Mouse (Mus musculus): ENCODE data around the gene Cdh1. TPM values are rescaled to one million over a fixed set of nuclear protein-coding genes. Genes with fewer than 3 reads are reported as not detected.

Gene Cdh1
- polyA plus RNA-seq, 1 experiment from 2014 or later, result 3.9 TPM

- Histone ChIP-seq H3K27me3 (no peaks in the 10 kb centered on the region), H3K36me3 (no peaks in the 10 kb centered on the region), H3K4me2 (no peak overlapping the region), H3K9ac (no peak overlapping the region), H3K9me3 (no peaks in the 10 kb centered on the region), H3K4me1 (replicated peaks) (0 out of 2 replicates have a peak, but pooled peaks cover 2% of the 10 kb centered on the region), H3K4me3 (no peak overlapping the region), H3K27ac (replicated peaks) (no peak overlapping the region)
- 42% methylated on average over 6 of the region's 6 CpGs for WGBS
- ATAC-seq (ENCODE audit: low FRiP score, low read depth), result no peak
Measured at GRCm38 (mm10) chr8:106617196-106617595, 14.0 kb downstream of the Cdh1 start.

- 0 out of 2 replicates have a peak, but pooled peaks cover 2% of the 10 kb centered on the region for H3K4me1 ChIP-seq (replicated peaks)
Measured at GRCm38 (mm10) chr8:106617865-106618264, 14.7 kb downstream of the Cdh1 start.

GRCm38 (mm10) chr8:106618324-106618723 lies 15.2 kb downstream of the Cdh1 start:
- 59% methylated on average over 6 of the region's 6 CpGs for WGBS
- Histone ChIP-seq H3K36me3 (no peaks in the 10 kb centered on the region), H3K27me3 (no peaks in the 10 kb centered on the region), H3K4me3 (no peak overlapping the region), H3K9ac (no peak overlapping the region), H3K27ac (replicated peaks) (no peak overlapping the region), H3K4me2 (no peak overlapping the region), H3K9me3 (no peaks in the 10 kb centered on the region), H3K4me1 (replicated peaks) (0 out of 2 replicates have a peak, but pooled peaks cover 2% of the 10 kb centered on the region)
- no peak for ATAC-seq (ENCODE audit: low FRiP score, low read depth)

More at GRCm38 (mm10) chr8:106617865-106618264, 14.7 kb downstream of the Cdh1 start:
- Histone ChIP-seq H3K4me2 (no peak overlapping the region), H3K27ac (replicated peaks) (no peak overlapping the region), H3K9ac (no peak overlapping the region), H3K27me3 (no peaks in the 10 kb centered on the region), H3K9me3 (no peaks in the 10 kb centered on the region), H3K36me3 (no peaks in the 10 kb centered on the region), H3K4me3 (no peak overlapping the region)
- no peak for ATAC-seq (ENCODE audit: low FRiP score, low read depth)
- 80% methylated on average over 6 of the region's 6 CpGs for WGBS

GRCm38 (mm10) chr8:106619549-106620245 lies 16.5 kb downstream of the Cdh1 start:
- ATAC-seq (ENCODE audit: low FRiP score, low read depth), result no peak; the same call in 1 of the 2 replicates
- Histone ChIP-seq H3K36me3 (no peaks in the 10 kb centered on the region), H3K27ac (replicated peaks) (no peak overlapping the region)

GRCm38 (mm10) chr8:106620488-106620887 lies 17.3 kb downstream of the Cdh1 start:
- H3K27me3 ChIP-seq, result no peaks in the 10 kb centered on the region
- no peaks in the 10 kb centered on the region for H3K9me3 ChIP-seq
- no peaks in the 10 kb centered on the region for H3K36me3 ChIP-seq
- no peak overlapping the region for H3K4me2 ChIP-seq
- no peak for ATAC-seq (ENCODE audit: low FRiP score, low read depth)
- 0 out of 2 replicates have a peak, but pooled peaks cover 2% of the 10 kb centered on the region for H3K4me1 ChIP-seq (replicated peaks)
- no peak overlapping the region for H3K4me3 ChIP-seq
- 74% methylated on average over 2 of the region's 2 CpGs for WGBS
- H3K27ac ChIP-seq (replicated peaks), result no peak overlapping the region
- no peak overlapping the region for H3K9ac ChIP-seq

More at GRCm38 (mm10) chr8:106619549-106620245, 16.5 kb downstream of the Cdh1 start:
- H3K4me3 ChIP-seq, result no peak overlapping the region
- H3K9me3 ChIP-seq, result no peaks in the 10 kb centered on the region
- 0 out of 2 replicates have a peak, but pooled peaks cover 2% of the 10 kb centered on the region for H3K4me1 ChIP-seq (replicated peaks)
- H3K9ac ChIP-seq, result no peak overlapping the region
- no peak overlapping the region for H3K4me2 ChIP-seq
- 51% methylated on average over 9 of the region's 9 CpGs for WGBS
- H3K27me3 ChIP-seq, result no peaks in the 10 kb centered on the region

- Histone ChIP-seq H3K9me3 (no peaks in the 10 kb centered on the region), H3K4me3 (no peak overlapping the region), H3K9ac (no peak overlapping the region), H3K27me3 (no peaks in the 10 kb centered on the region), H3K36me3 (no peaks in the 10 kb centered on the region), H3K27ac (replicated peaks) (no peak overlapping the region), H3K4me2 (no peak overlapping the region), H3K4me1 (replicated peaks) (0 out of 2 replicates have a peak, but pooled peaks cover 2% of the 10 kb centered on the region)
- no peak for ATAC-seq (ENCODE audit: low FRiP score, low read depth)
- WGBS, result 78% methylated on average over 5 of the region's 5 CpGs
Measured at GRCm38 (mm10) chr8:106623016-106623415, 19.9 kb downstream of the Cdh1 start.

- Histone ChIP-seq H3K27ac (replicated peaks) (no peak overlapping the region), H3K4me2 (no peak overlapping the region), H3K4me1 (replicated peaks) (0 out of 2 replicates have a peak, but pooled peaks cover under 1% of the 10 kb centered on the region), H3K36me3 (no peaks in the 10 kb centered on the region), H3K4me3 (no peak overlapping the region), H3K9ac (no peak overlapping the region), H3K27me3 (no peaks in the 10 kb centered on the region), H3K9me3 (no peaks in the 10 kb centered on the region)
- no peak for ATAC-seq (ENCODE audit: low FRiP score, low read depth)
- WGBS, result 97% methylated on average over 3 of the region's 3 CpGs
Measured at GRCm38 (mm10) chr8:106623451-106623850, 20.3 kb downstream of the Cdh1 start.

- ATAC-seq (ENCODE audit: low FRiP score, low read depth), result no peak
- H3K27me3 ChIP-seq, result no peaks in the 10 kb centered on the region
- H3K9me3 ChIP-seq, result no peaks in the 10 kb centered on the region
- no peaks in the 10 kb centered on the region for H3K4me1 ChIP-seq (replicated peaks)
- H3K36me3 ChIP-seq, result no peaks in the 10 kb centered on the region
- H3K4me3 ChIP-seq, result no peak overlapping the region
- H3K27ac ChIP-seq (replicated peaks), result no peak overlapping the region
- H3K4me2 ChIP-seq, result no peak overlapping the region
- no peak overlapping the region for H3K9ac ChIP-seq
Measured at GRCm38 (mm10) chr8:106623954-106624353, 20.8 kb downstream of the Cdh1 start.

GRCm38 (mm10) chr8:106624743-106625142 lies 21.6 kb downstream of the Cdh1 start:
- Histone ChIP-seq H3K4me2 (no peak overlapping the region), H3K27ac (replicated peaks) (no peak overlapping the region), H3K9ac (no peak overlapping the region), H3K27me3 (no peaks in the 10 kb centered on the region), H3K9me3 (no peaks in the 10 kb centered on the region), H3K36me3 (no peaks in the 10 kb centered on the region), H3K4me3 (no peak overlapping the region), H3K4me1 (replicated peaks) (no peaks in the 10 kb centered on the region)
- 83% methylated on average over 3 of the region's 3 CpGs for WGBS
- ATAC-seq (ENCODE audit: low FRiP score, low read depth), result no peak

GRCm38 (mm10) chr8:106626096-106626865 lies 23.1 kb downstream of the Cdh1 start:
- ATAC-seq (ENCODE audit: low FRiP score, low read depth), result no peak
- Histone ChIP-seq H3K4me3 (no peak overlapping the region), H3K9me3 (no peaks in the 10 kb centered on the region), H3K27me3 (no peaks in the 10 kb centered on the region), H3K4me1 (replicated peaks) (no peaks in the 10 kb centered on the region), H3K27ac (replicated peaks) (no peak overlapping the region), H3K9ac (no peak overlapping the region), H3K4me2 (no peak overlapping the region), H3K36me3 (no peaks in the 10 kb centered on the region)
- WGBS, result 71% methylated on average over 9 of the region's 9 CpGs

- H3K4me1 ChIP-seq (replicated peaks), result no peaks in the 10 kb centered on the region
- H3K27ac ChIP-seq (replicated peaks), result no peak overlapping the region
- no peak overlapping the region for H3K9ac ChIP-seq
- H3K9me3 ChIP-seq, result no peaks in the 10 kb centered on the region
- no peak overlapping the region for H3K4me2 ChIP-seq
- WGBS, result 77% methylated on average over 11 of the region's 11 CpGs
- no peak for ATAC-seq (ENCODE audit: low FRiP score, low read depth)
- no peaks in the 10 kb centered on the region for H3K27me3 ChIP-seq
- no peaks in the 10 kb centered on the region for H3K36me3 ChIP-seq
- no peak overlapping the region for H3K4me3 ChIP-seq
Measured at GRCm38 (mm10) chr8:106628291-106628964, 25.3 kb downstream of the Cdh1 start.

GRCm38 (mm10) chr8:106629456-106629855 lies 26.3 kb downstream of the Cdh1 start:
- no peaks in the 10 kb centered on the region for H3K27me3 ChIP-seq
- ATAC-seq (ENCODE audit: low FRiP score, low read depth), result no peak
- H3K36me3 ChIP-seq, result no peaks in the 10 kb centered on the region
- no peak overlapping the region for H3K4me2 ChIP-seq
- no peaks in the 10 kb centered on the region for H3K9me3 ChIP-seq
- H3K27ac ChIP-seq (replicated peaks), result no peak overlapping the region
- no peaks in the 10 kb centered on the region for H3K4me1 ChIP-seq (replicated peaks)
- H3K9ac ChIP-seq, result no peak overlapping the region
- 81% methylated on average over 5 of the region's 5 CpGs for WGBS
- no peak overlapping the region for H3K4me3 ChIP-seq
